Mouse (Mus musculus) heart, embryonic 14.5 days (tissue): Measurements from ENCODE around the gene Rtbdn. TPM values are rescaled to one million over a fixed set of nuclear protein-coding genes. Genes with fewer than 3 reads are reported as not detected.

Experiments used
- ATAC-seq: fragments of 200-750 bp; cut with Nextera tagmentation; 2 replicates; pipeline ENCODE4 v1.8.0; 2017; ENCODE audit warnings: low read depth, moderate TSS enrichment; ENCODE audit not compliant: insufficient number of reproducible peaks, insufficient read depth, low FRiP score
- H3K27ac ChIP-seq, 2 experiments: fragments of 200-500 bp in 1 of 2; fragments of 300-500 bp in 1 of 2; sonication (generic) in 1 of 2; replicated peaks in 1 of 2; 2 replicates each; pipeline ENCODE4 v1.5.1; 2012 to 2014; ENCODE audit warnings: low read depth in 2 of 2, low read length in 2 of 2, control low read depth in 1 of 2, mild to moderate bottlenecking in 1 of 2, mixed read lengths in 1 of 2; ENCODE audit not compliant: control insufficient read depth in 1 of 2, insufficient read depth in 1 of 2
- H3K27me3 ChIP-seq: fragments of 300-500 bp; sonication (generic); 2 replicates; pipeline ENCODE4 v1.6.1; 2014; ENCODE audit warnings: mild to moderate bottlenecking, low read length, control low read depth; ENCODE audit not compliant: control insufficient read depth, insufficient read depth
- H3K36me3 ChIP-seq: fragments of 300-500 bp; sonication (generic); 2 replicates; pipeline ENCODE4 v1.6.1; 2014; ENCODE audit warnings: mild to moderate bottlenecking, control low read depth, low read length, mixed read lengths; ENCODE audit not compliant: control insufficient read depth, insufficient read depth
- H3K4me1 ChIP-seq, 2 experiments: fragments of 200-500 bp in 1 of 2; fragments of 300-500 bp in 1 of 2; sonication (generic) in 1 of 2; 2 replicates each; pipeline ENCODE4 v1.6.1; 2012 to 2014; ENCODE audit warnings: low read length in 2 of 2, control low read depth in 1 of 2, mixed read lengths in 1 of 2; ENCODE audit not compliant: control insufficient read depth in 2 of 2, insufficient read depth in 2 of 2
- H3K4me2 ChIP-seq: fragments of 300-500 bp; sonication (generic); 2 replicates; pipeline ENCODE4 v1.6.1; 2014; ENCODE audit warnings: mild to moderate bottlenecking, low read length
- H3K4me3 ChIP-seq, 2 experiments: fragments of 200-500 bp in 1 of 2; fragments of 300-500 bp in 1 of 2; sonication (generic) in 1 of 2; 2 replicates each; pipeline ENCODE4 v1.5.1; 2012 to 2014; ENCODE audit warnings: low read length in 2 of 2, mild to moderate bottlenecking in 2 of 2, control low read depth in 1 of 2, low read depth in 1 of 2, moderate library complexity in 1 of 2; ENCODE audit not compliant: control insufficient read depth in 1 of 2, insufficient read depth in 1 of 2
- H3K9ac ChIP-seq: fragments of 300-500 bp; sonication (generic); 2 replicates; pipeline ENCODE4 v1.6.1; 2014; ENCODE audit warnings: mild to moderate bottlenecking, low read length
- H3K9me3 ChIP-seq: fragments of 300-500 bp; sonication (generic); 2 replicates; pipeline ENCODE4 v1.6.1; 2016; ENCODE audit warnings: low read length, control low read depth; ENCODE audit not compliant: control insufficient read depth
- WGBS: fragments of 180-500 bp; shearing (Covaris S2); extraction: QIAGEN DNeasy Blood & Tissue Kit; methylation state at CpG from one replicate; pipeline ENCODE4 v1.1.7; 2014; 5-methylcytosine and 5-hydroxymethylcytosine counted together
- polyA plus RNA-seq: library from polyadenylated mRNA; unstranded; fragments of >200 nt; fragmentation: Nextera tagmentation; extraction: Ambion mirVana; gene quantifications from 2 replicates; pipeline ENCODE4 v1.2.1, GENCODE M21; 2014

Gene Rtbdn
- polyA plus RNA-seq, 1 experiment from 2014 or later = 0.12 TPM

DNA sequence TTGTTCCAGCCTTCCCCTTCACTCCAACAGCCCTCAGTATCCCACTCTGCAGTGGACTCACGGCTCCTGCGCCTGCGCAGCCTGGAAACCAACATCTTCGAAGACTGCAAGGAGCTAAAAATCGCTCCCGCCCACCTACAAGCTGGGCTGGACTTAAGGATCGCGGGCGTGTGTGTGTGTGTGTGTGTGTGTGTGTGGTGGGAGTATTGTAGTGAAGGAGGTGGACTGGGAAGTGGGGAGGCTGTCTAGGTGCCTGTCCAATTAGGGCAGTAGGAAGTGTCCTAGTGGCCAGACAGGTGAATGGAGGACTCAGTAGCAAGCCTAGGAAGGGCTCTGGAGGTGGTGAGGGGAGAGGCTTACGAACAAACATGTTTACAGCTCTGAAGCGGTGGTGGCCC, 1.6 kb upstream of the Rtbdn start:
- Histone ChIP-seq H3K27ac (no peak overlapping the region), H3K27me3 (peaks cover 76% of the 10 kb centered on the region), H3K4me2 (peak overlapping the region; percentile 64), H3K9ac (no peak overlapping the region), H3K4me3 (peak overlapping the region in 1 of 2 experiments; percentile 39; a peak in 1 of 4 replicates), H3K4me1 (peaks cover 0 to 8% of the 10 kb centered on the region in 2 experiments; a peak in 1 of 4 replicates), H3K9me3 (no peaks in the 10 kb centered on the region), H3K36me3 (no peaks in the 10 kb centered on the region)
- WGBS = 9% methylated on average over 11 of the region's 11 CpGs
- ATAC-seq = 0 out of 2 replicates have a peak, but pooled peaks have one; percentile 18

DNA sequence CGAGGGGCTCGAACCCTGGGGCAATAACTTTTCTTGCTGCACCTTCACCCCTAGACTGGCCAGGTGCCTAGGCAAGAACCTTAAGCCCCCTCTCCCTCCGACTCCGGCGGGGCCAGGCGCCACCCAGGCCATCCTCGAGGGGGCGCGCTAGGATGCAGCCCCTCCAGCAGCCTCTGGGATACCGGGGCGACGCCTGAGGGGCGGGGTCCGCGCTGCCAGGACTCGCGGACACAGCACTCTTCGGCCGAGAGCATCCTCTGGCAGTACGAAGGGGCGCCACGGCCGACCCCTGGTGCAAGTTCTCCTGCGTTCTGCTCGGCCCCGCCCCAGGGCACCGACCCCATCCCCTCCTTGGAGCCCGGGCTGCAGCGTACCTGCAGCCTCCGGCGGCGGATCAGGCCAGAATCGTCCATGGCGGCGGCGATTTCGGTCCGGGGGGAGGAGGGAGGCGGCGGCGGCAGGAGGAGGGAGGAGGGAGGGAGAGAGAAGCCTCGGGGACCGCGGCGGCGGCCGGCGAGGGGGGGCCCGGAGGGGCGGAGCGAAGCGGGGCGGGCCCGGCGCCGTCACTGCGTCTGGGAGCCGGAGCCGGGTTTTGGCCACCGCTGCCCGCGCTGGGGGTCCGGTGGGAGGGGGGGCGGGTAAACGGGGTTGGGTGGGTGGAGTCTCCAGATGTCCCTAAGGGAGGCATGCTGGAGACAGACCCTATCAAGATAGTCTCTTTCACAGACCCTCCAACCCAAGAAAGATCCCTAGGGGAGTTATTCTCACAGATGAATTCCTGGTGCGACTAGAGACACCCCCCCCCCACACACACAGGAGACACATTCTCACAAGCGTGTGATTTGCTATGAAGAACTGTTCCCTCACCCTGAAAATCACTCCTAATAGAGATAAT, 911 bp upstream of the Rtbdn start:
- no peaks in the 10 kb centered on the region for H3K36me3 ChIP-seq
- WGBS = 2% methylated on average over 45 of the region's 67 CpGs
- peak overlapping the region; percentile 64 for H3K4me2 ChIP-seq
- H3K27me3 ChIP-seq = peaks cover 80% of the 10 kb centered on the region
- ATAC-seq = peak; percentile 46; the same call in 1 of the 2 replicates
- peak overlapping the region; percentile 8 to 39; a peak in 3 of 4 replicates for H3K4me3 ChIP-seq
- no peaks in the 10 kb centered on the region for H3K9me3 ChIP-seq
- peaks cover 0 to 8% of the 10 kb centered on the region in 2 experiments; a peak in 1 of 4 replicates for H3K4me1 ChIP-seq
- no peak overlapping the region for H3K27ac ChIP-seq
- no peak overlapping the region for H3K9ac ChIP-seq

DNA sequence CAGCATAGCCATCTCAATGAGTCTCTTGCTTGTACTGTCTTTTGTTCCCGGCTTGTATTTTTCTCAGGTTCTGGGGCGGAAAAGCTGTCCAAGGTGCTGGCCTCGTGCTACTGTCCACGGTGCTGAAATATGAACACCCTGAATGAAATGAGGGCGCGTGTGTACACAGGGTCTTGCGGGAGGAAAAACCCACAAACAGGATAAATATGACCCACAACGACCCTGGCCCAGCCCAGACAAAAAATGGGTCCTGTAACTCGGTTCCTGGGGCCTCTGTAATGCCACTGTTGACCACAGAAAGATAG, 402 bp downstream of the Rtbdn start:
- H3K4me3 ChIP-seq = no peak overlapping the region
- H3K9me3 ChIP-seq = no peaks in the 10 kb centered on the region
- no peak overlapping the region for H3K4me2 ChIP-seq
- no peak overlapping the region for H3K9ac ChIP-seq
- ATAC-seq = no peak
- H3K27me3 ChIP-seq = peaks cover 82% of the 10 kb centered on the region
- H3K27ac ChIP-seq = no peak overlapping the region
- peaks cover 0 to 8% of the 10 kb centered on the region in 2 experiments; a peak in 1 of 4 replicates for H3K4me1 ChIP-seq
- H3K36me3 ChIP-seq = no peaks in the 10 kb centered on the region
- 14% methylated on average over 9 of the region's 9 CpGs for WGBS

DNA sequence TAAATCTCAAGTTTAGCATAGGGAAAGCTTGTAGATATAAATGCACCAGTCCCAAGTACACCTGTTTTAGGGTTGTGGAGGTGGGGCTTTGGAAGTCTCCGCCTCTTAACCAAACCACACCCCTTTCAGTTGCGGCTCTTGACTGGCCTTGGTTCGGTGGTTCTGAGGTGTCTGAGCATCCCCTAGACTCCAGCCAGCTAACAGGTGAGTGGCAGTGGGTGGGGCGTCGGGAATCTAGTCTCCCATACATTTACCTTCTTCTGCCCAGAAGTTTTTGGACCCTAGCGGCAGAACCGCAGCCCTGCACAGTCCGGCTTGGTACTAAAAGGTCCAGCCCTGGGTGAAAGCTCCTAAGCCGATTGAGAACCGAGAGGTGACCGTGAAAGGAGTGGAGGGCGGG, 3.0 kb downstream of the Rtbdn start:
- Histone ChIP-seq H3K9ac (no peak overlapping the region), H3K27me3 (peaks cover 66% of the 10 kb centered on the region), H3K36me3 (no peaks in the 10 kb centered on the region), H3K27ac (no peak overlapping the region), H3K4me3 (no peak overlapping the region), H3K9me3 (no peaks in the 10 kb centered on the region), H3K4me2 (no peak overlapping the region), H3K4me1 (peaks cover 3 to 8% of the 10 kb centered on the region in 2 experiments; a peak in 2 of 4 replicates)
- ATAC-seq = no peak
- 24% methylated on average over 12 of the region's 12 CpGs for WGBS

DNA sequence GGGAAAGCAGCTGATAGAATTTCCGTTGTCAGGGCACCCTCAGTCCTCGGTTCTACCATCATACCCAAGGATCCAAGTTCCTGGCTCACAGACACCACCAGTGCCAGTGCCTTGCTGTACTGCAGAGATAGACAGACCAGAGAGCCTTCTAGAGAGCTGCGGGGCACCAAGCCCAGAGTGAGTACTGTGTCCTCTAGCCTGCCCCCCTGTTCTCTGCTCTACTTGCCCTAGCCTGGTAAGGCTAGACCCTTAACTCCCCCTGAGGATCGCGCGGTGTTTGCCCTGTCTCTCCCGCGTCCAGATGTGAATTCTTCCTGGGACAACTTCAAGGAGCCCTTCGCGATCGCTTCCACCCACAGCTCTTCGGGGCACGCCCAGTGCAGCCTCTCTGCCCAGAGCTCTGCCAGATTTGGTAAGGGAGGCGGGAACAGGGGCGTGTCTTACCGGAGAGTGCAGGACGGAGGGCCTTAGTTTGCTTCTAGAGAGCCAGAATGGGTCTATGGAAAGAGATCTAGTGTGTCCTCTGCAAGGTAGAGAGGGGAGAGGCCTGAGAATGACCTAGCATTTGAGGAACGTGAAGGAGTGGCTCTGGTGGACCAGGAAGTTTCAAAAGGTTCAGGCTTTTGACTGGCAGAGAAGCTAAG, 5.9 kb downstream of the Rtbdn start:
- no peak for ATAC-seq
- Histone ChIP-seq H3K27me3 (peaks cover 38% of the 10 kb centered on the region), H3K4me3 (0 out of 4 replicates have a peak overlapping the region, but pooled peaks of 1 of the 2 experiments have one; percentile 3)

DNA sequence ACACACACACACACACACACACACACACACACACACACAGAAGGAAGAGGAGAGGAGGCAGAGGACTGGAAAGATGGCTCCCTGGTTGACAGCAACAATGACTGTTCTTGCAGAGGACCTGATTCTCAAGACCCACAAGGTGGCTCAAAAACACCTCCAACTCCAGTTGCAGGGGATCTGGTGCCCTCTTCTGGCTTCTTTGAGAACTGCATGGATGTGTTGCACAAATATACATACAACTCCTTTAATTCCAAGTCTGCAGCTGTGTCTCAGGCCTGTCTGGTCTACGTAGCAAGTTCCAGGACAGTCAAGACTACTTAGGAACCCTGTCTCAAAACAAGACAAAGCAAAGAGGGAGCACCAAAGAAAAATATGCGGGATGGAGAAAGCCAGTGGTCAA, 10.0 kb downstream of the Rtbdn start:
- Histone ChIP-seq H3K4me1 (peaks cover 0 to 4% of the 10 kb centered on the region in 2 experiments; a peak in 1 of 4 replicates), H3K27ac (no peak overlapping the region), H3K4me3 (no peak overlapping the region), H3K9ac (no peak overlapping the region), H3K9me3 (no peaks in the 10 kb centered on the region), H3K36me3 (peaks cover 31% of the 10 kb centered on the region), H3K27me3 (peaks cover 9% of the 10 kb centered on the region), H3K4me2 (no peak overlapping the region)
- no peak for ATAC-seq
- 62% methylated on average over 2 of the region's 2 CpGs for WGBS

More for the DNA sequence above, 5.9 kb downstream of the Rtbdn start:
- H3K4me1 ChIP-seq = peaks cover 0 to 3% of the 10 kb centered on the region in 2 experiments; a peak in 1 of 4 replicates
- H3K27ac ChIP-seq = no peak overlapping the region
- H3K4me2 ChIP-seq = peak overlapping the region; percentile 31
- peaks cover 7% of the 10 kb centered on the region for H3K36me3 ChIP-seq
- no peak overlapping the region for H3K9ac ChIP-seq
- 6% methylated on average over 18 of the region's 18 CpGs for WGBS
- no peaks in the 10 kb centered on the region for H3K9me3 ChIP-seq

DNA sequence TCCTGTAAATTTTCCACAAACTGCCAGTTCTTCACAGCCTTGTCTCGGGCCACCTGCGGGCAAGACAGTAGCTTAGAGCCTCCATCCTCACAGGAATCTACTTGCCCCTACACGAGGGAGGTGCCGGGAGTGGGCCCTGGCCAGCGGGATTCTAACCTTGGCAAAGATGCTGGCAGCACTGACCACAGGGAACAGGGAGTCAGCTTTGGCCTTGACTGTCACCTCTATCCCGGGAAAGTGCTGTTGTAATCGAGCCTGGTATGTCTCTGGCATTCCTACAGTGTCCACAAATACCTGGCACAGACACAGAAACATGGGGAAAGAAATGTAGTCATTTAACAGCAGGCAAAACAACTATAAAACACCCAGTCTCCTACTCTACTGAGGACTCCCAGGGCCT, 13.0 kb downstream of the Rtbdn start:
- Histone ChIP-seq H3K27ac (no peak overlapping the region), H3K36me3 (peaks cover 31% of the 10 kb centered on the region), H3K4me2 (no peak overlapping the region), H3K9ac (no peak overlapping the region), H3K4me3 (no peak overlapping the region), H3K27me3 (no peaks in the 10 kb centered on the region), H3K9me3 (no peaks in the 10 kb centered on the region), H3K4me1 (peaks cover 1 to 2% of the 10 kb centered on the region in 2 experiments; a peak in 3 of 4 replicates)
- 74% methylated on average over 7 of the region's 7 CpGs for WGBS
- ATAC-seq = no peak
